Mouse (Mus musculus): ENCODE measurements around the gene Gm10837.
A peak's percentile ranks its signal among the peaks of the same experiment; 100 is the strongest.

Gene Gm10837

DNA sequence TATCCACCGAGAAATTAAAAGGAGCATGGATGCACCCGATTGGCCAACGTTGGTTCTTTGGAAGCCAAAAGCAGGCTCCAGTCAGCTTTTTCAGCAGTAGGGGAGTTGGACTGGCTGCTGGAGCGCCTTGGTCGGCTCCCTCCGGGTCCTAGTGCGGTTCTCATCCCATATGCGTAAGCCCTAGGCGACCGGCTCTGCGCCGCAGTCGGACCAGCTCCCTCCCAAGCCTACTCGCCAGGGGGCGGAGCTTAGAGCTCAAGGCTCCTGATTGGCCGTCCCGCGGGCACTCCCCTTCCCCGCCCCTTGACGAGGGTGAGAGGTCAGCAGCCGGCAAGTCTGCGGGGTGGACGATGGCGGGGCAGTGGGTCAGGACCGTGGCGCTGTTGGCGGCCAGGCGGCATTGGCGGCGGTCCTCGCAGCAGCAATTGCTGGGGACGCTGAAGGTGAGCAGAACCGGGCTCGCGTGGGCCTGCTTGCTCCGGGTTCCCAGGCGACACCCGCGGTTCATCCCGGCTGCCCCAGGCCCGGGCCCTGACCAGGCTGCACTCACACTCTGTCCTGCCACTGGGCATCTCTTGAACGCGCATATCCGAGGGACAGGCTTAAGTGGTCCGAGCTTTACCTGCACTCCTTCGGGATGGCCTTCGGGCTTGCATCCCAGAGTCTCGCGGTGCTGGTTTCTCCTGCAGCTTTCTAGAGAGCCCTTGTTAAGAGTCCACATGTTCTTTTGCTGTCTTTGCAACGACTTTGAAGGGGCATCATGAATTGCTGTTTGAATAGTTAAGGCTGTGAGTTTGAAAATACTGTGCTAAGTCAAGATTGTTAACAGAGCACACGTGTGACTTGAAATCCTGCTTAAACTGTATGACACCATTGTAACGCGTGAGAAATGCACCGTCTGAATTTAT lies 43.9 kb downstream of the Gm10837 start, which contains the start of gene Pcca:
TSS of gene Pcca (plus strand) at position 308 of the 908 bp plus-strand sequence.
- peak; percentile 98 for DNase-seq (ENCODE audit: low spot score)

DNA sequence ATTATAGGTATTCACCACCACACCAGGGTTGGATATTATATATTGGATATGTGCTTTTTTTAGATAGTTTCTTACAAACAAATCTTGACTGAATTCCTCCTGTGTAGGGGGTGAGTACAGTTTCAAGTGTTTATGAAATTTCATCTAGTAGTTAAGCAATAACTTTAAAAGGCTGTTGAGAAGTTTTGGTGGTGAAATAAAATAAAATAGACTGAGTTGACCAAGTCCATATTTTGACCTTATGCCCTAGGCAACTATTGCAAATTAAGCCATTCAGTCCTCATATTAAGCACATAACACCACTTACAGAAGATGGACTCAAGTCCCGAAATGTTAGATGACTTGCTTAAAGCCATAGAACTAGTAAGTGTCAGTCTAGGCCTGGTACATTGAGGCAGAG lies 45.6 kb downstream of the Gm10837 start:
- no peak for DNase-seq (ENCODE audit: low spot score)

Data from layer of hippocampus, adult 11-12 months (tissue).